Mouse (Mus musculus): ENCODE measurements around the gene Gm17655. TPM values are rescaled to one million over a fixed set of nuclear protein-coding genes. Genes with fewer than 3 reads are reported as not detected.

Gene Gm17655
- polyA plus RNA-seq, 1 experiment from 2014 or later, result 7.2 TPM

GRCm38 (mm10) chr5:110104616-110105380 is 32.5 kb upstream of the Gm17655 start:
- H3K36me3 ChIP-seq (ENCODE audit: insufficient read depth), result peaks cover 39% of the 10 kb centered on the region
- TF ChIP-seq CTCF (IDR thresholded peaks at IDR 0.05; ENCODE audit: low read depth), result no peak
- H3K27me3 ChIP-seq (ENCODE audit: insufficient read depth, low read length), result no peaks in the 10 kb centered on the region
- no peak overlapping the region for H3K4me2 ChIP-seq
- H3K9me3 ChIP-seq (ENCODE audit: low read depth, low read length), result peaks cover 5% of the 10 kb centered on the region; the same call in 1 of the 2 replicates
- no peak overlapping the region for H3K4me3 ChIP-seq (ENCODE audit: low read depth, low read length)
- DNase-seq, result no peak
- H3K9ac ChIP-seq, result no peak overlapping the region
- peaks cover 22% of the 10 kb centered on the region for H3K4me1 ChIP-seq (ENCODE audit: insufficient read depth)
- WGBS, result 92% methylated on average over 36 of the region's 36 CpGs
- H3K27ac ChIP-seq (ENCODE audit: low read depth), result no peak overlapping the region
- no peak for ATAC-seq (ENCODE audit: insufficient read depth)

- DNase-seq (no peak), ATAC-seq (ENCODE audit: insufficient read depth) (no peak)
- peaks cover 5% of the 10 kb centered on the region; the same call in 1 of the 2 replicates for H3K9me3 ChIP-seq (ENCODE audit: low read depth, low read length)
- H3K27ac ChIP-seq (ENCODE audit: low read depth), result no peak overlapping the region
- TF ChIP-seq CTCF (IDR thresholded peaks at IDR 0.05; ENCODE audit: low read depth), result no peak
- peaks cover 22% of the 10 kb centered on the region for H3K4me1 ChIP-seq (ENCODE audit: insufficient read depth)
- H3K4me2 ChIP-seq, result no peak overlapping the region
- no peaks in the 10 kb centered on the region for H3K27me3 ChIP-seq (ENCODE audit: insufficient read depth, low read length)
- WGBS, result 94% methylated on average over 27 of the region's 27 CpGs
- no peak overlapping the region for H3K9ac ChIP-seq
- peaks cover 39% of the 10 kb centered on the region for H3K36me3 ChIP-seq (ENCODE audit: insufficient read depth)
- H3K4me3 ChIP-seq (ENCODE audit: low read depth, low read length), result no peak overlapping the region
These were observed 31.7 kb upstream of the Gm17655 start for GRCm38 (mm10) chr5:110103901-110104615.

GRCm38 (mm10) chr5:110102853-110103625 is 30.7 kb upstream of the Gm17655 start:
- WGBS, result 91% methylated on average over 19 of the region's 19 CpGs
- Histone ChIP-seq H3K27ac (ENCODE audit: low read depth) (no peak overlapping the region), H3K9me3 (ENCODE audit: low read depth, low read length) (peaks cover 5% of the 10 kb centered on the region; the same call in 1 of the 2 replicates), H3K4me3 (ENCODE audit: low read depth, low read length) (no peak overlapping the region), H3K27me3 (ENCODE audit: insufficient read depth, low read length) (no peaks in the 10 kb centered on the region), H3K9ac (no peak overlapping the region), H3K4me2 (no peak overlapping the region), H3K4me1 (ENCODE audit: insufficient read depth) (peaks cover 22% of the 10 kb centered on the region), H3K36me3 (ENCODE audit: insufficient read depth) (peaks cover 39% of the 10 kb centered on the region)
- ATAC-seq (ENCODE audit: insufficient read depth), result no peak
- no peak for DNase-seq
- no peak for TF ChIP-seq CTCF (IDR thresholded peaks at IDR 0.05; ENCODE audit: low read depth)

GRCm38 (mm10) chr5:110102429-110102828 is 30.1 kb upstream of the Gm17655 start:
- H3K27ac ChIP-seq (ENCODE audit: low read depth), result no peak overlapping the region
- H3K27me3 ChIP-seq (ENCODE audit: insufficient read depth, low read length), result no peaks in the 10 kb centered on the region
- no peak for ATAC-seq (ENCODE audit: insufficient read depth)
- peak overlapping the region; percentile 66 for H3K4me2 ChIP-seq
- peaks cover 39% of the 10 kb centered on the region for H3K36me3 ChIP-seq (ENCODE audit: insufficient read depth)
- TF ChIP-seq CTCF (IDR thresholded peaks at IDR 0.05; ENCODE audit: low read depth), result no peak
- DNase-seq, result no peak
- 81% methylated on average over 13 of the region's 13 CpGs for WGBS
- H3K9ac ChIP-seq, result no peak overlapping the region
- peaks cover 22% of the 10 kb centered on the region for H3K4me1 ChIP-seq (ENCODE audit: insufficient read depth)
- H3K4me3 ChIP-seq (ENCODE audit: low read depth, low read length), result no peak overlapping the region
- peaks cover 5% of the 10 kb centered on the region; the same call in 1 of the 2 replicates for H3K9me3 ChIP-seq (ENCODE audit: low read depth, low read length)

GRCm38 (mm10) chr5:110101716-110102347 is 29.5 kb upstream of the Gm17655 start:
- H3K27ac ChIP-seq (ENCODE audit: low read depth), result no peak overlapping the region
- H3K9me3 ChIP-seq (ENCODE audit: low read depth, low read length), result peaks cover 5% of the 10 kb centered on the region; the same call in 1 of the 2 replicates
- peaks cover 21% of the 10 kb centered on the region for H3K4me1 ChIP-seq (ENCODE audit: insufficient read depth)
- peak overlapping the region; percentile 66 for H3K4me2 ChIP-seq
- peak overlapping the region; percentile 31 for H3K4me3 ChIP-seq (ENCODE audit: low read depth, low read length)
- H3K36me3 ChIP-seq (ENCODE audit: insufficient read depth), result peaks cover 39% of the 10 kb centered on the region
- TF ChIP-seq CTCF (IDR thresholded peaks at IDR 0.05; ENCODE audit: low read depth), result no peak
- ATAC-seq (ENCODE audit: insufficient read depth) (peak; percentile 5; the same call in 1 of the 2 replicates), DNase-seq (peak; percentile 55)
- WGBS, result 12% methylated on average over 34 of the region's 34 CpGs
- no peaks in the 10 kb centered on the region for H3K27me3 ChIP-seq (ENCODE audit: insufficient read depth, low read length)
- peak overlapping the region; percentile 6; the same call in 1 of the 2 replicates for H3K9ac ChIP-seq

- Histone ChIP-seq H3K27me3 (ENCODE audit: insufficient read depth, low read length) (no peaks in the 10 kb centered on the region), H3K4me1 (ENCODE audit: insufficient read depth) (peaks cover 15% of the 10 kb centered on the region), H3K9me3 (ENCODE audit: low read depth, low read length) (peaks cover 5% of the 10 kb centered on the region; the same call in 1 of the 2 replicates), H3K4me3 (ENCODE audit: low read depth, low read length) (peak overlapping the region; percentile 31), H3K4me2 (peak overlapping the region; percentile 66), H3K27ac (ENCODE audit: low read depth) (no peak overlapping the region), H3K36me3 (ENCODE audit: insufficient read depth) (peaks cover 33% of the 10 kb centered on the region), H3K9ac (peak overlapping the region; percentile 6; the same call in 1 of the 2 replicates)
- DNase-seq (peak; percentile 39), ATAC-seq (ENCODE audit: insufficient read depth) (peak; percentile 4; the same call in 1 of the 2 replicates)
- TF ChIP-seq CTCF (IDR thresholded peaks at IDR 0.05; ENCODE audit: low read depth), result no peak
- whole genome bisulfite sequencing, result under 1% methylated on average over 34 of the region's 37 CpGs
These were observed 28.8 kb upstream of the Gm17655 start for GRCm38 (mm10) chr5:110100921-110101631.
